Mouse (Mus musculus) regulatory T cell (primary cell): ENCODE results near the gene Bnc1.

Experiments
- in situ Hi-C: fragments of 300-600 bp; cut with MboI, MseI; formaldehyde crosslinking; loops from one replicate; pipeline ENCODE4 v1.15.1; 2025; ENCODE audit warnings: high pct_unique_total_duplicates

The Bnc1 gene

GRCm38 (mm10) chr7:81974616-81975015, 17.5 kb downstream of the Bnc1 start:
- in situ Hi-C loops: no loop called here

GRCm38 (mm10) chr7:81973939-81974338, 18.2 kb downstream of the Bnc1 start:
- in situ Hi-C loops: no loop called here

GRCm38 (mm10) chr7:81973339-81973738, 18.8 kb downstream of the Bnc1 start:
- in situ Hi-C loops: no loop called here

GRCm38 (mm10) chr7:81968975-81969374, 23.1 kb downstream of the Bnc1 start:
- in situ Hi-C loops: no loop called here

- in situ Hi-C loops: no loop called here
Measured at GRCm38 (mm10) chr7:81968451-81968850, 23.6 kb downstream of the Bnc1 start.

GRCm38 (mm10) chr7:81966195-81966594, 25.9 kb downstream of the Bnc1 start:
- in situ Hi-C loops: no loop called here

DNA sequence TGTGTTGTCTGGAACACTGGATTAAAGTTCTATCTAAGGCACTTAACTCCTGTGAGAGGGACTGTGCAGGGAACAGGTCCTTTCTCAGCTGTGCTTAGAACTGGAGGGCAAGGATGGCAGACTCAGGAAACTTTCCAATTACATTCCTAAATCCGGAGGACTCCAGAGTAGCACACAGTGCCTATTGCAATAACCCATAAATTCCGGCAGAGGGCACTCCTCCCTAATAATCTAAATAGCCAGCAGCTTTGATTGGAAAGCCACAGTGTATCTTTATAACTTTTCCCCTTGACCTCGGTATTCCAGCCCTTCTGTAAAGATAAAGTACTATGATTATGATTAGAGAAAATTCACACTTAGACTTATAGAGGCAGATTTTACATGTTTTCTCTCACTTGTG, 32.4 kb downstream of the Bnc1 start:
- in situ Hi-C loops: loop anchor here (5.0 kb wide), 2 partner anchors 163 to 313 kb away; no protein-coding TSS in a partner anchor

- in situ Hi-C loops: no loop called here
Measured at GRCm38 (mm10) chr7:81954208-81954846, 37.8 kb downstream of the Bnc1 start.

GRCm38 (mm10) chr7:81950499-81950898, 41.6 kb downstream of the Bnc1 start:
- in situ Hi-C loops: no loop called here

GRCm38 (mm10) chr7:81945398-81945797, 46.7 kb downstream of the Bnc1 start:
- in situ Hi-C loops: loop anchor here (10.0 kb wide), 1 partner anchor 311 kb away; no protein-coding TSS in a partner anchor

DNA sequence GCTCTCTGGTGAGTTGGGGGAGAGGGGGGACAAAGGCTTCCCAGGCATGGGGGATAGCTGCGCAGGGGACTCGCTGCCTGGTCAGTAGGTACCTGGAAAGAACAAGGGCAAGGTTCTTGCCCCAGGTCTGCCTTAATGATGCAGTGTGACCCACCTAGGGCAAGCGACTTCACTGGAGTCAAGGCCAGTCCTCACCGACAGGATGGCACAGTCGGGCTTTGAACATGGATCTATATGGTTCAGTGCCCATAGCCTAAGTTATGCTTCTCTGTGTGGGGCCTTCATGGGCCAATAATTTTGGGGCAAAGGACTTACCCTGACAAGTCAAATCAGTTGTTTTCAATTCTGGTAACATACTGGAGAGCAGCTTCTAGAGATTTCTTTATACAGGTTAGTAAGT, 57.3 kb downstream of the Bnc1 start:
- in situ Hi-C loops: loop anchor here (10.0 kb wide), 1 partner anchor 150 kb away; the partner anchor contains the start of gene 3110040N11Rik

DNA sequence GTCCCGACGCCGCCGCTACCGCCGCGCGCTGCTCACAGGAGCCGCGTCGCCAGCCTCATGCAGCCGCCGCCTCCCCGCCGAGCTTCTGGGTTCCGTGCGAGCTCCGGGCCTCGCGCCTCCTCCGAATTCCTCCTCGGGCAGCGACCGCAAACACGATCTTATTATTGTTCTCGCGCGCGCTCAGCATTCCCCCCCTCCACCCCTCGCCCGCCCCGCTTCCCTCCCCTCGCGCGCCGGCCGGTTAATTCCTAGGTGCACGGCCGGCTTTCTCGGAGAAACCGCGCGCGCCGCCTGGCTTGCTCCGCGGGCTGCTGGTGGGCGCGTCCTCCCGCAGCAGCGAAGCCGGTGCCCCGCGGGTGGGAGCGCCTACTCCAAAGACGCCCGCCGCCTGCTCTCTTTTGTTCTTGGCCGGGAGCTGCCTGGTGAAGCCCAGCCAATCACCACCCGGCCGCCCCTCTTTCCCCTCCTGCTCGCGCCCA, 57.8 kb downstream of the Bnc1 start, which contains the start of gene Hdgfl3:
Gene Hdgfl3, minus strand, starts transcription at position 207 of the 479 bp plus-strand sequence.
- in situ Hi-C loops: loop anchor here (10.0 kb wide), 1 partner anchor 150 kb away; the partner anchor contains the start of gene 3110040N11Rik

- in situ Hi-C loops: loop anchor here (10.0 kb wide), 1 partner anchor 149 kb away; the partner anchor contains the start of gene 3110040N11Rik
Measured at GRCm38 (mm10) chr7:81933601-81934266, 58.4 kb downstream of the Bnc1 start.

- in situ Hi-C loops: loop anchor here (10.0 kb wide), 1 partner anchor 148 kb away; the partner anchor contains the start of gene 3110040N11Rik
Measured at GRCm38 (mm10) chr7:81933061-81933600, 59.0 kb downstream of the Bnc1 start.

DNA sequence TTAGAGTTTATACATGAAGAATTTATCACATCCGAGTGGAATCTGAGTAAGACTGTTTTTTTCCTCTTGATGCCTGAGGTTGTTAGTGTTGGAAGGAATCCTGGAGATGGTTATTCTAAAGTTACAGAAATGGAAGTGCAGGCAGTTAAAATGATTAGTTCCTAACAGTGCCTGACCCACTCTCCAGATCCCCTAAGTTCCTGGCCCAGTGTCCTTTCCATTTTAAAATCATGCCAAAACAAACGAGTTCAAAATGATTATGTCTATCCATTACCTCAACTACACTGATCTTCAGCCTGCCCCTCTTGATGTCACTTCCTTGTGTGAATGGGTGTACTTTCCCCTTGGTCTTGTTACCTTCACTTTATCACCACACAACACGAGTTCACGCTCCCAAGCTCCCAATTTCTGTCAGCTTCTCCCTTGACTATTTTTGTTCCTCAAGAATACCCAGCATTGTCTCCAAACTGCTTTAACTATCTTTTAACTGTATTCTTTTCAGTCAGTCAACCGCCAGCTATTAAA, 59.5 kb downstream of the Bnc1 start:
- in situ Hi-C loops: loop anchor here (10.0 kb wide), 1 partner anchor 148 kb away; the partner anchor contains the start of gene 3110040N11Rik

DNA sequence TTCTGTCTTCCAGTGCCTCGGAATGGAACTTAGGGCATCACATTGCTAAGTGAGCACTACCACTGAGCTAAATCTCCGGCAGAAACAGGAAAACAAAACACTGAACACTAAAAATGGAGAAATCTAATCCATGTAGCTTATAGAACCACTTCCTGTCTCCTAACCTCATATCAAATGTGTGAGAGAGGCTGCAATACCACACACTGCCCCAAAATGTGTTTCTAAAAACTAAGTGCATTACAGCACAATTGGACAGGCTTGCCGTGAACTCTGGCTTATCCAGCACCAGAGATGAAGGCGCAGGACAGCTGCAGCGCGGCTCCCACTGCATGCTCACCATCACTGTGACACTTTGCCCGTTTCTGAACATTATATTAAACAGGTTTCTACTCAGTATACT, 63.1 kb downstream of the Bnc1 start:
- in situ Hi-C loops: loop anchor here (5.0 kb wide), 1 partner anchor 67 kb away; no protein-coding TSS in a partner anchor

- in situ Hi-C loops: no loop called here
Measured at GRCm38 (mm10) chr7:81921379-81921952, 70.6 kb downstream of the Bnc1 start.

DNA sequence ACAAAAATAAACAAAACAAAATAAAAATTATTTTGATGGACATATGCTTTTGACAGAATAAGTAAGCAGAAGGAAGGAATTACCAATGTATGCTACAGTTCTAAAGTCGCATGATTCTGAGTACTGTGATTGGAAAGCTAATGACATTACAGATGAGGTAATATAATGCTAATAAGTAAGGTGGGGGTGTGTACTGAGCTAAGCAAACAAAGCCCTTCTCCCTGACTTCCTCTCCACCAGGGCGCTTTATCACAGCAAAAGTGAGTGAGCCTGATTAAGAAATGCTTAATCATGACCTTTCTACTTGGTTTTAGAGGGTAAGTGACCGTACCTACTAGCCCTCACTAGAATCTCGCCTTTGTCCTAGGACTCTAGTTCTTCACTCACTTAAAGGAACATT, 71.8 kb downstream of the Bnc1 start:
- in situ Hi-C loops: no loop called here

GRCm38 (mm10) chr7:81918316-81918715, 73.8 kb downstream of the Bnc1 start:
- in situ Hi-C loops: no loop called here
